Mouse (Mus musculus): ENCODE results near the gene Olfr463.
"Not testable (repeated sequence)": the region's sequence is repeated elsewhere in the genome, so short reads cannot be mapped to it uniquely, and the experiment has no call there.

Olfr463 gene

GRCm38 (mm10) chr11:87897287-87897686 is at the start of gene Olfr463:
TSS of gene Olfr463 (minus strand) at chr11:87897387.
- in situ Hi-C loops (cut with MboI) = no loop called here

- in situ Hi-C loops (cut with MboI) = no loop called here
Measured at GRCm38 (mm10) chr11:87935467-87935866, 38.3 kb upstream of the Olfr463 start.

DNA sequence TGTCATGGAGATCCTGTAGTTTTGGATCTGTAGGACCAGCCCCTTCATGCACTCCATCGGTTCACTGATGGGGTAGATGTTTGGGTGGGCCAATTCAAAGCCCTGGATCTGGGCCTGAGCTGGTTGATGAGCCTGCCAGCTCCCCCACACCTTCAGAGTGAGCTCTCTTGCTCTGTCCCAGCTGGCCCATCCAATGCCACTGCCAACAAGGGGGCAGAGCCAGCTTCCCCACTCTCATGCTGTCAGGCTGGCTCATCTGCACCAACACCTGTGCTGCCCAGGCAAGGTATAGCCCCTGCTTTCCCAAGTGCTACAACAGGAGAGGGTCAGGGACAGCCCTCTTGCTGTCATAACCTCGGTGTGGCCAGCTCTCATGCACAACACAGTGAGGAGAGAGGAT is 36.5 kb upstream of the Olfr463 start:
- in situ Hi-C loops (cut with MboI) = no loop called here

DNA sequence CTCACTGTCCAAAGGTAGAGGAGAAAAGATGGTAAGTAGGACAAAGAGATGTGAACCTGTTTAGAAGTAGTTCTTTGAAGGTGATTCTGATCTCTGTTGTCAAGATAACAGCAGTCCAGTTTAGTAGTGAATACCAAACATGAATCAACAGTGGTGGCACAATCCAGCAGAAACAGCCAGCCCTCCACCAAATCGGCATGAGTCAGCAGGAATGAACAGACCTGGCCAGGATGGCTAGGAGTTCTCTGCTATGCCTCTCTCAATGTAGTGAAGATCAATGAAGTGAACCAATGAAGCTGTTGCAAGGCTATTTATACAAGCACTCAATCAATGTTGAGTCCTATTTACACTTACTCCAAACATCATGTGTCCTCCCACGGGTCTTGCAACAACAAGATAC is 33.2 kb upstream of the Olfr463 start:
- in situ Hi-C loops (cut with MboI) = no loop called here

DNA sequence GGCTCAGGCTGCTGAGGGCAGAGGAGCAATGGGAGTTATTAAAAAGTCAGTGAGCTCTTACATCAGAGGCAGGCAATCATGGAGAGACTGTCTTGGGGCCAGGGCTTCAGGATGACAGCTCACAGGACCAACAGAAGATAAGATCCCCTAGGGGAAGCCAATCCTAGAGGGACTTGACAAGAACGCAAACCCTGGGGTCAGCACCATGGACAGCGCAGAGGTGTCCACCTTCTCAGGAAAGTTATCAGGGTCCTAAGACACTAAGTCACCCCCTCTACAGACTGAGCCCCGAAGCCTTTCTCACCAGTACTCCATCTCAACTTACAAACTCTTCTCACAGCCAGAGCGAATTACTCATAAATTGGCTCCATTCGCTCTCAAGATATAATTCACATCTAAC is 23.8 kb upstream of the Olfr463 start, which contains the start of gene Olfr464:
TSS of gene Olfr464 (minus strand) at position 2 of the 400 bp plus-strand sequence.
- in situ Hi-C loops (cut with MboI) = no loop called here

DNA sequence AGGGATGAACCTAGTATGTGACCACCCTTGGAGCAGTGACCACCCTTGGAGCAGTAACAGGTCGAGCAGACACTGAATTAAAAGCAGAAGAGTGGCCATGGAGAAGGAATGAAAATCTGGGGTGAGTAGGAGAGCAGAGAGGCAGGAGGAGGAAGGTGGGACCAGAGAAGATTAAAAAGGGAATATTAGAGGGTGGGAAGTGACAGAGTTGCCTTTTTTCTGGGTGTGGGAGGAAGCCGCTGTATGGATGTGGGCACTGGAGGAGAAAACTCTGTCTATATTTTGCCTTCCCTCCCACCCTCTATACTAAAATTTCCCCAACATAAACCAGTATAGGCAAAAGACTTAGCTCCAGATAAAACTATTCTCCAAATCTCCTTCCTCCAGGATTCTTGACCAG is 23.1 kb upstream of the Olfr463 start:
- in situ Hi-C loops (cut with MboI) = no loop called here

GRCm38 (mm10) chr11:87916005-87916404 is 18.8 kb upstream of the Olfr463 start:
- in situ Hi-C loops (cut with MboI) = no loop called here

- in situ Hi-C loops (cut with MboI) = no loop called here
Measured at GRCm38 (mm10) chr11:87904331-87904730, 7.1 kb upstream of the Olfr463 start.

DNA sequence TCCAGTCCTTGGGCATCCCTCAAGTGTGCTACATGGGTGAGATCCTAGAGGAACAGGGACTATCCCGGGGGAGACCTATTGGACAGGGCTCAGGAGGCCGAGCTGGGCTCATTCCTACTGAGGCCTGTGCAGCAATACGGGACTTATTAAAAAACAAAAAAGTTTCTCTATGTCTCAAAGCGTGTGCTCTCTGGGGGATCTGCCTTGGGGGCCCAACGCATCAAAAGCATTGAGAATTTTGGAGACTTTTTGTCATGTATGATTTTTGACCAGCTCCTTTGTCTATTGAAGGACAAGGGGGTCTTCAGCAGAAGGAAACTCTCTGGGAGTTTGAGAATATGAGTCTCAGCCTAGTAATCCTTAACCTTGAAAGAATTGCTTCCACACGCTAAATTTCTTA is 5.0 kb downstream of the Olfr463 start, which contains the start of gene Olfr462:
TSS of gene Olfr462 (minus strand) at position 101 of the 400 bp plus-strand sequence.
- in situ Hi-C loops (cut with MboI) = no loop called here

DNA sequence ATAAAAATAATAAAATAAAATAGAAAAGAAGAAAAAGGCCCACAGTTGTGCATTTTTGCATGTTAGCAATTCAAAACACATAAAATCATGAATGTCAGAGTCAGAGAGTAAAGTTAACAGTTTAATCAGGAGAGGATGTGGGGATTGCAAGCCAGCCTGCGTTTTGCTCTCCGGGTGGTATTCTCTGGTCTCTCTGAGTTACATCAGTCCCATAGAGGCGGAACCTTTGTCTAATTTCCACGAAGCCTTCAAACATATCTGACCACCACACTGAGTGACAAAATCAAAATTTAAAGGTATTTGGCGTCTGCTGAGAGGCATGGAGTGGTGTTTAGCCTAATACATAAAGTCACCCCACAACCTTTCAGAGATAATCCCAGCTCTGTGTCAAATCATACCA is 12.3 kb downstream of the Olfr463 start:
- in situ Hi-C loops (cut with MboI) = no loop called here

DNA sequence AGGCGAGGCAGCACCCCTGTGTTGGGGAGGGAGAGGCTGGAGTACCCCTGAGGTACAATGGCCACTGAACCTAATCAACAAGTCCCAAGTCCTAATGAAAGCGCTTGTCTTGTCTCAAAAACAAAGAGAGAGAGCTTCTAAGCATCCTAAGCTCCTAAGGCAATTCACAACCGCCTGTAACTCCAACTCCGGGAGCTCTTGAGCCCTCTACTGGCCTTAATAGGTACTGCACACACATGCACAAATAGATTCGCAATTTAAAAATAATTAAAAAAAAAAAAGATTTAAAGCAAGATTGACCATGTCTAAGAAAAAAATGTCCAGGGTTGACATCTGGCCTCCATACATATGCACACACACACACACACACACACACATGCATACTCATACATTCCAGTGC is 13.7 kb downstream of the Olfr463 start:
- in situ Hi-C loops (cut with MboI) = no loop called here

DNA sequence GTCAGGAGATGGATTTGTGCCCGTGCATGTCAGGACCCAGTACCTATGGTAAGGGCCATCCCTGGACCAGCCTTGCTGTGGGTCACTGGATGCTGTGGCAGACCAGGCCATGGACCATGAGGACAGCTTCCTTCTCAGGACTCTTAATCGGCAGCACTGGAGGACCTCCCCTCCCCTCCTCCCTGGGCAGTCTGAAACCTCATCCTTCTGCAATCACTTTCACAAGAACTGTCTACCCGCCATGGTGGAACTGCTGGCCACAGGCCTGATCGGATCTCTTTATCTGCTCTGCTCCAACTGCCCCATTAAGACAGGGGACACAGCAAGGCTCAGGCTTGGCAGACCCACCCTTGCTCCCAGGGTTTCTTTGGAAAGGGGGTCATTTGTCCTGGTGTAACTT is 15.5 kb downstream of the Olfr463 start:
- in situ Hi-C loops (cut with MboI) = no loop called here

DNA sequence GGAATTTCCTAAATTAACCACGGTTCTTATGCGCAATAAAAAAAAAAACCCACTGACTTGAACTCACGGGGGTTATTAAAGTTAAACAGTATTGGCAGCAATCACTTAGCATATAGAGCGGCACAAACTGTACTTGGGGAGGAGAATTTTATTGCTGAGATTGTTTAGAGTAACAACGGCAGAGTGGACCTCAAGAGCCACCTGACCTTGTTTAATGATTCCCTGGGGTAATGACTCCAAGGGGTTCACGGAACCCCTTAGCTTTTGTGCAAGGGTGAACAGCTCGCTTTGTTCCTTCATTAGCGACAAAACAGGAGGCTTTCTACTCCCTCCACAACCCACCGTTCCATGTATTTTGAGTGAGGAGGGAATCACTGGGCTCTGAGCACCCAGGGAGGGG is 17.4 kb downstream of the Olfr463 start:
- in situ Hi-C loops (cut with MboI) = no loop called here

DNA sequence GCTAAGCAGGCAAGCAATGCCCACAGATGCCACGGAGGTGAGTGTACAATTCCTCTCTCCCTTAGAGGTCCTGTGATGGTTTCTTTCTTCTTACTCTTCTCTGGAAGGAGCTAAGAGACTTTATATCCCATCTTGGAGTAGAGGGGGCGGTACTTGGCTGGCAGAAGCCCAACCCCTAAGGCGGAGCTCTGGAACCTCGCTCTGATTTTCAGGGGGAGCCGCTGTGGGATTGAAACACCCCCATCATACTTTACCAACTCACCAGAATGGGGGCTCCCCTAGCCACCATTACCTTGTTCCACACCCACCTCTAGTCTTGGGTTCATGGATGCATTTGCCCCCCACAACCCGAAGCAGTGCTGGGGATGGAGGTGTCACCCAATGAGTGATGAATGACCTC is 21.8 kb downstream of the Olfr463 start, which contains the start of gene Epx:
TSS of gene Epx (minus strand) at position 101 of the 400 bp plus-strand sequence.
- in situ Hi-C loops (cut with MboI) = no loop called here

- in situ Hi-C loops (cut with MboI) = no loop called here
Measured at GRCm38 (mm10) chr11:87871766-87872165, 25.4 kb downstream of the Olfr463 start.

- in situ Hi-C loops (cut with MboI) = no loop called here
Measured at GRCm38 (mm10) chr11:87870096-87870495, 27.1 kb downstream of the Olfr463 start.

GRCm38 (mm10) chr11:87866891-87867290 is 30.3 kb downstream of the Olfr463 start:
- in situ Hi-C loops (cut with MboI) = not testable (repeated sequence)

DNA sequence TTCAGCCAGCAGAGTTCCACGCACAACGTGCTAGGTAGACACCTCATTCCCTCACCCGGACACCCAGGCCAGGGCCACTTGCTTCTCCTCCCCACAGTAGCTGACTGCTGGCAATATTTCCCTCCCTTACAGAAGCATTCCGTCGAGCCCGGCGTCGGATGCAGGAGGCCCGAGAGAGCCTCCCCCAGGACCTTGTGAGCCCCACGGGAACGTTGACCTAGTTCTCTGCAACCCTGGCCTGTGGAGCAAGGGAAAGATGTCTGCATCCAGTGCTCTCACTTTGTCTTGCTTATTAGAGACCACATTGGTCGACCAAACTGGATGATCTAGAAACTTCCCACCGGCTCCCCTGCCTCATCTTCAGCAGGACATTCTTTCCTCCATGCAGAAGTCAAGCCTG is 34.4 kb downstream of the Olfr463 start:
- in situ Hi-C loops (cut with MboI) = no loop called here

- in situ Hi-C loops (cut with MboI) = no loop called here
Measured at GRCm38 (mm10) chr11:87860426-87860825, 36.8 kb downstream of the Olfr463 start.

DNA sequence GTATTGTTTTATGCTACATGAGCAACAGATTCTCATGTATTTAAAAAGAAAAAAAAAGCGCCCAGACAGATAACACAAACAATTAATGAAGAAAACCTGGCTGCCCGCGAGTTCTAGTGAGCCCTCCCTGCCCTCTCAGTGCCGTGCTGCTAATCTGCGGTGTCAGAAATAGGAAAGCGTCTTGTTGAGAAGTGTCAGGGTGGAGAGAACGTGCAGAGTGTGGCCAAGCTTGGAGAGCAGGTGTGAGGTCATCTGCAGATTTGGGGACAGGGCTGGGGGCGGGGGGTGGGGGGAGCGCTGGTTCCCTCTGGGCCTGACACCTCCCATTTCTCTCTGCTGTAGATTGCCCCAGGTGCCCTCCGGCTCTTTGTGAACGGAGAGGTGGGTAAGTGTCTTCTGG is 37.9 kb downstream of the Olfr463 start:
- in situ Hi-C loops (cut with MboI) = no loop called here

DNA sequence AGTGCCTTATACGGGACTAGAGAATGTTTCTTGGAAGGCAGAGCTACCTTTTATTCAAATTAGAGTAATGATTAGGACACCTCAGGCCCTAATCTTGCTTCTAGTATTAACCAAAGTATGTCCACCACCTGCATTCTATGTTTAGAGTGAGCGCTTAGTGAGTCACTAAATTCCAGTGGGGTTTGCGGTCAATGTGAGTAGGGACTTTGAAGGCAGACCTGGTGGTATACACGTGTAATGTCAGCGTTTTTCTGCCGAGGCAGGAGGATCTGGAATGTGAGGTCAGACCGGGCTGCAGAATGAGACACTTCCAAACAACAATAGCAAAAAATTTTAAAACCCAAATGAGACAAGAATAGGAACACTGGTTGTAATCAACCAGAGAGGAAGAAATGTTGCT is 42.6 kb downstream of the Olfr463 start:
- in situ Hi-C loops (cut with MboI) = no loop called here

DNA sequence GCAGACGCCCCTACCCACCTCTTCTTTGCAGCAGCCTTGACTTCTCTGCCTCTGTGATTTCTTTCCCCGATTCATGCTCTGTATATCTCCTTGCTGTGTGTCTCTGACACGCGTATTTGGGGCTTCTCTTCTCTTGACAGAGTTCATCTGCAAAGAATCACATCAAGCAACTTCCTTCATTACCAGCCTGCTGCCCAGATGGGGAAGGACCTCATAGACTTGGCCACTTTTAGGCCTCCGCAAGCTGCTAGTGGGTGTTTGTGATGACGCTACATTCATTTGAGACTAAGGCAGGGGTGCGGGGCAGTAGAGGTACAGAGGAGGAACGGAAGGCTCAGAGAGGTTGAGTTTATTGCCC is 43.6 kb downstream of the Olfr463 start:
- in situ Hi-C loops (cut with MboI) = no loop called here

GRCm38 (mm10) chr11:87852690-87853596 is 44.2 kb downstream of the Olfr463 start, which contains the start of gene Mks1:
TSS of gene Mks1 (plus strand) at chr11:87853215.
- in situ Hi-C loops (cut with MboI) = no loop called here

GRCm38 (mm10) chr11:87847884-87848283 is 49.3 kb downstream of the Olfr463 start:
- in situ Hi-C loops (cut with MboI) = no loop called here

Measured in mature B cell (primary cell).